Mouse (Mus musculus): ENCODE measurements at regions not wholly inside any gene's neighbourhood (a gene's known extent, or its start where the extent isn't known, plus 50 kb on each side); places are given as distances from the start of the nearest gene placed in this dataset.

DNA sequence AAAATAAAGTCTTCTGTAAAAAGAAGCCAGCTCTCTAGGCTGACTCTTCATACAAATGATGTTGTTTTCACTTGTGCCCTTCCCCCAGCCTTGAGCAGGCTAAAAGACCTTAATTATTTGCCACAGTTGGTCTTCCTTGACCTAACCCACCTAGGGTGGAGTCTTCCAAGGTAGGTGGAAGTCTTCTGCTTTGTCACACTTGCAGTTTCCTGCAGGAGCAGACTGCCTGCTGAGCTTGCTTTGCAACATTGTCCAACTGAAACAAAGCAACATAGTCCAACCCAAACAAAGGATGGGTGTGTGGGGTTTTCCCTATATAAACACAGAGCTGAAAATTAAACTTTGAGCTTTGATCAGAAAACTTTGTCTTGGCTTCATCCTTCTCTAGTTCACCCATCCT, 53.0 kb upstream of the Ppfia2 start:
- TF ChIP-seq POLR2A (IDR thresholded peaks at IDR 0.05; ENCODE audit: insufficient read depth, low read depth, low read length) (no peak), CTCF (IDR thresholded peaks at IDR 0.05; ENCODE audit: insufficient read depth, low read depth, low read length) (no peak)
